Mouse (Mus musculus): ENCODE measurements at regions not wholly inside any gene's neighbourhood (a gene's known extent, or its start where the extent isn't known, plus 50 kb on each side); places are given as distances from the start of the nearest gene placed in this dataset.
"Not testable (repeated sequence)": the region's sequence is repeated elsewhere in the genome, so short reads cannot be mapped to it uniquely, and the experiment has no call there.

DNA sequence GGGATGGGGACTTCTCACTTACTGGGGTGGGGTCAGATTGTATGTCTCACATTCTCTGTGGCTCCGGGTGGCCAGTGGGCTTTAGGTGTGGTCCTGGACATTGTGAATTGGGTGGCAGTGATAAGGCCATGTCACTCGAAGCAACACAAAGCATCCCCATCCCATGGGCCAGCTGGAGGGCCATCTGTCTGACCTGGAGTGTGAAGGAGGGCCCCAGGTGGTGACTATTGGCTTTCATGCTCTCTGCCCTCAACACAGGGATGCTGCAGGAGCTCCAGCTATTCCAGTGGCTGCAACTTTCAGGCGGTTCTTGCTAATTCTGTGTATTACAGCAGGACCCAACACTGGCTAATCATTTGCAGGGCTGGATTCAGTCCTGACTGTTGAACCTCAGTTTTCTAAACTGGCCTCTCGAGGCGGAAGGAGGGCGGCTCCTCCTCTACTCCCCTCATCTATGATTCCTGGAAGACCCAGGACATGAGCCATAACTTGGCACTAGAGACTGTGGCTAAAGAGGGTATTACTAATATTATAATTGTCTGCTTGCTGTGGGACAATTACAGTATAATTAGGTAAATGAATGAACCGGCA lies 64.1 kb downstream of the 9530068E07Rik start:
- DNase-seq (ENCODE audit: low spot score) = no peak

DNA sequence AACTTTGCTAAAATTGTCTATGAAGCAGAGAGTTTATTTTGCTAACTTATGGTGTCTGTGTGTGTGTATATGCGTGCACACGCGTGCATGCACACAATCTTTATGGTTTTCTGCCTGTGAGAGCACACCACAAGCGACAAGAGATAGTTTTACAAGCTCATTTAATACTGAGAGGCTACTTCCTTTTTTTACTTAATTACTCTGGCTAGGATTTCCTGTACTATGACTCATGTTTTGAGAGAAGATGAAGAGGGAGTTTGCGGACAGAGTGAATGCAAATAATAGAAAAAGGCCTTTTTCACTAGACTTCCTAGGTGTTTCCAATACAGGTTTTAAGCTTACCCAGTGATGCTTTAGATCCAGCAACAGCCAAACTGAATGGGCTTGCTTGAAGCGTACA lies 74.9 kb downstream of the 9530068E07Rik start:
- not testable (repeated sequence) for DNase-seq (ENCODE audit: low spot score)

DNA sequence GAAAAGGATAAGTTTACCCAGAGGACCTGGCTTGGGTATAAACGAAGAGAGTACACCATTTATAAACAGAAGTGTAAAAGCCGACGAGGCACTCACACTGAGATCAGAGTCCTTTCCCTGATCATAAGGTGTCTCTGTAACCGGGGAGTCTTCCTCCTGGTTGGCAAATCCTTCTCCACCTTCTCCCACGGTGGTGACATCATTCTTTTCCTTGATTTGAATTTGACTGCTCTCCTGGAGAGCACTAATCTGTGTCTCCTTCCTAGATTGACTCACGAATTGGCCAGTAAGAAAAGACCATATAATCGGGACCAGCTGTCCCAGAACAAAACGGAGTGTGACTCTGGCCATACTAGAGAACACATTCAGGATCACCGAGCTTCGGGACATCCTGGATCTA lies 83.9 kb downstream of the 9530068E07Rik start:
- not testable (repeated sequence) for DNase-seq (ENCODE audit: low spot score)

DNA sequence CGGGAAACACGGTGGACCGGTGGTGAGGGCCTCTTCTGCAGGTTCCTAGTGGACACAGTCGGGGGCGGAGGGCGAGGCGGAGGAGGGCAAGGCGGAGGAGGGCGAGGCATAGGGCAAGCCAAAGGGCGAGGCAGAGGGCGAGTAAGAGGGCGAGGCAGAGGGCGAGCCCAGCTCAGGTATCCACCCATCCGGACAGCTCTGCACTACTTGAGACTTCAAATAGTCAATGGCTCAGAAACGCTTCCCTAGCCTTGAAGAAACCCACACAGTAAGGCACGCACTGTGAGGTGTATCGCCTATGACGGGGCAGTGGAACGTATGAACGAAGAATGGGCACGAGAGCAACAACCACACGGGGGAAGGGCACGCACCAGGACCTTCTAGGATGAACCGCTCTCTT lies 84.5 kb downstream of the 9530068E07Rik start:
- not testable (repeated sequence) for DNase-seq (ENCODE audit: low spot score)

DNA sequence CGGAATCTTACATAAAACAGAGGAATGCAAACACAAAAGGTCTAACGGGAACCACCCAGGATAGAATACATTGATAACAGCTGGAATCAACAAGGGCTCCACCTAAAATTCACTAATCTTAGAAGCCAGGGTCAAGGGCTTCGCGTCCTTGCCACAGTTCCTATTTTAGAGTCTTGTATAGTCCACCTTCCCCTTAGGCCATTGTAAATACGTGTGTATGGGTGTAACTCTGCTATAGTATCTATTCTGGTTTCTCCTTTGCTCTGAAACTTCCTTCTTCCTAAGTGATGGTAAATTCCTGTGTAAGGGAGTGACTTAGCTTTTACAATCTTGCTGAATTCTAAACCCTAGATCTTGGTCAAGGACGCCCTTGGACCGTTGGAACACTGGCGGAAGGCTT lies 87.3 kb downstream of the 9530068E07Rik start:
- not testable (repeated sequence) for DNase-seq (ENCODE audit: low spot score)

DNA sequence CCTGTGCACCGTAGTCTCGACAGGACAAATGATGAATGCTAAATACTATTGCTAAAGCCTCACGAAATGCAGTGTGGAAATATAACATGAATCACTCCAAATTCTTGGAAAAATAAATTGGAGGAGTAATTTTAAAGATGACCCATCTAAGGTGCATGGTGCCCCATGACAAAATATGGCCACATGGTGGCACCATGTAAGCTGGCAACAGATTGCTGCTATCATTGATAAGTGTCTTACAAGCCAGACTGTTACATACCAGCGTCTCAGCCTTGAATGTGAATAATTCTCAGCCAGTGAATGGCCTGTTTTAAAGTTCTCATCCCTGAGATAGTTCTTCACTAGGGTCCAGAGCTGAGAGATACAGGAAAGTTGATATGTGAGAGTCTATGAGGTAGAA lies 92.3 kb downstream of the 9530068E07Rik start:
- DNase-seq (ENCODE audit: low spot score) = not testable (repeated sequence)

DNA sequence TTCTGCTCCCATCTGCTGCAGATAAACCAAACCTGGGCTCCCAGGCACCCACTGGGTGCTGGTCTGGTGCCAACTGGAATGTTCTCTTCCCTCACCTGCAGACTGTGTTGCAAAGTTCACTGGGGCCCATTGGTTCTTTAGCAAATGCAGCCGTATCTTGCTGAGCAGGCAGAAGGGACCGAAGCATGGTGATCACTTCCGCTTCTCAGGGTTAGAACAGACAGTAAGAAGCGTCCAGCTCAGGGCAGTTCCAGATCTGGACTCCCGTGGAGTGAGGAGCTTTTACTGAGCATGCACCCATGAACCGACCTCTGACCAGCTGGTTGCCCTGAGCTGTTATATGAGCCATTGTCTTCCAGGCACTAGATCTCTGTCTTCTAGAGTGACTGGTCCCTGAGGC lies 97.1 kb downstream of the 9530068E07Rik start:
- DNase-seq (ENCODE audit: low spot score) = no peak

DNA sequence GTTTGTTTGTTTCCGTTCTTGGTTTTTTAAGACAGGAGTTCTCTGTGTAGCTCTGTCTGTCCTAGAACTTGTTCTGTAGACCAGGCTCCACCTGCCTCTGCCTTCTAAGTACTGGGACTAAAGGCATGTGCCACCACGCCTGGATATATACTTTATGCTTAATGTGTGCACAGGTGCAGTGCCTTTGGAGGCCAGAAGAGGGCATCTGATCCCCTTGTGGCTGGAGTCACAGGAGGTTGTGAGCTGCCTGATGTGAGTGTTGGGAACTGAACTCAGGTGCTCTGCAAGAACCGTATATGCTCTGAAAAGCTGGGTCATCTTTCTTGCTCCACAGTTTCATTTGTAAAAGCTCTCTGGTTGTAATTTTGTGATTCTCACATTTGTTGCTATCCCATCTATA lies 100.7 kb downstream of the 9530068E07Rik start:
- DNase-seq (ENCODE audit: low spot score) = no peak

DNA sequence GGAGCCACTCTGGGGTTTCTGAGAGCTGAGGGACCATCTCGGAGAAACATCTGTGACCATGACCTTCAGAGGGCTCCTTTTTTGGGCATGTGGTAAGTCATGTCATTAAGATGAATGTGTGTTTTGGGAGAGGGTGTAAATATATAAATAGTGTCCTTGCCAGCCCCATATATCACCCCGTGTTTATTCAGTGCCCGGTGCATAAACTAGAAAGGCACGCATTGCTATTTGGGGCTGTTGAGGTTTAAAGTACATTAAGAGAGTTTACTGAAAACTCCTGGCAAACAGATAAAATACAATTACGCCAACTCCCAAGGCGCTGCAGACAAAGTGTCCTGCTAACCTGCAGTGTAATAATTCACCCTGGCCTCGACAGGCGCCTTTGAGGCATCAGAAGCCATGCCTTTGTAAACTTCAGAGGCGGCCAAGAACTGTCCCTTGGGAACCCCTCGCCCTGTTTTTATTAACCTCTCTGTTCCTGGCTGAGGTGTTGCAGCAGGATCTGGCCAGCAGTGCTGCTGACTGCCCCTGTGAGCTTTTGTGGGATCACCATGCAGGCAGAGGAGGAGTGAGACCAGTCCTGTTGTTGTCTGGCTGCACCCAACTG lies 106.6 kb downstream of the 9530068E07Rik start:
- DNase-seq (ENCODE audit: low spot score) = peak; percentile 59

DNA sequence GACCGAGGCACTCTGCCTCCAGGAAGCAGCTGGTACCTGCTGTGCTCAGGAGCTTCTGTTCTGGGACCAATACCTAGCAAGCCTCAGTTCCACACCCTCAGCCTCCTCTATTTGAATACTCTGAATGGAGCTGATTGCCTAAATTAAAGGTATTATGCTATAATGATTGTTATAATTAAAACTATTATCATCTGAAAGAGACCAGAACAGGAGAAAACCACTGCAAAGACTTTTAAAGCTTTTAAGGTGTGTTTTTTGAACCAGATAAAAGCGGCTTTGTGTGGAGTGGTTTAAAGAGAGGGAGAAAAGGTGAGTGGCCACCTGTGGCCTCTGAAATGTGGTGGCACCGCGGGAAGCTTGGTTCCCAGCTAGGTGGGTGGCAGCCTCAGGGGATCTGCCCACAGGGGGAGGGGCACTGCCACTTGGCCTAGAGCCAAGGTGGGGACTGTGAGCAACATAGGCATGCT lies 115.6 kb downstream of the 9530068E07Rik start:
- DNase-seq (ENCODE audit: low spot score) = no peak

DNA sequence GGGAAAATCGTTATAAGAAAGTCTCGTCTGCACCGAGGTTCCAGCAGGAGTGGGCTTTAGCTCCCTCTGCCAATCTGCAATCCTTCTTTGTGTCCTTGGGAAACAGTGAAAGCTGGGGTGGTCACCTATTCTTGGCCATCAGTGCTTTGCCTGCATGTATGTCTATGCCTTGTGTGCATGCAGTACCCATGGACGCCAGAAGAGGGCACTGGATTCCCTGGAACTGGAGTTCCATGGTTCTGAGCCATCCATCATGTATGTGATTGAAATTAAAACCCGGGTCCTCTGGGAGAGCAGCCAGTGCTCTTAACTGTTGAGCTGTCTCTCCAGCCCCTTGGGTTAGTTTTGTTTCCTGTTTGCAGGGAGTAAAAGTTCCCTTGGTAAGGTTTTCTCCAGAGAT lies 121.1 kb downstream of the 9530068E07Rik start:
- no peak for DNase-seq (ENCODE audit: low spot score)

DNA sequence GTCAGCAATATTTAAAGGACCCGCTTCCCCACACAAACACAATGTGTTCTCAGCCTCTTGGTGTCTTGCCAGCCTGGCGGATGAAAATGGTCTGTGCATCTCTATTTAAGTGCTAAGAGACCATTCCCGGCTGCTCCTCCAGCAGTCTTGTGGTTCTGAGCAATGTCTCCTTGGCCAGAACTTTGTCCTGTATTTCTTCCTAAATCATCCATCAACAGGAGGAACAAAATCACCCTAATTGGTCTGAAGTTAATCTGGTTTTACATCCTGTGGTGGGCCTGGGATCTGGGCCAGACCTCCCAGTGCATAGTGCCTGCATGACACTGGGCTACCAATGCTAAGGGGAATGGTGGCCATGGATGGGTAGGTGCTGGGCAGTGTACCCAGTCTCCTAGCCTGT lies 123.6 kb downstream of the 9530068E07Rik start:
- no peak for DNase-seq (ENCODE audit: low spot score)

DNA sequence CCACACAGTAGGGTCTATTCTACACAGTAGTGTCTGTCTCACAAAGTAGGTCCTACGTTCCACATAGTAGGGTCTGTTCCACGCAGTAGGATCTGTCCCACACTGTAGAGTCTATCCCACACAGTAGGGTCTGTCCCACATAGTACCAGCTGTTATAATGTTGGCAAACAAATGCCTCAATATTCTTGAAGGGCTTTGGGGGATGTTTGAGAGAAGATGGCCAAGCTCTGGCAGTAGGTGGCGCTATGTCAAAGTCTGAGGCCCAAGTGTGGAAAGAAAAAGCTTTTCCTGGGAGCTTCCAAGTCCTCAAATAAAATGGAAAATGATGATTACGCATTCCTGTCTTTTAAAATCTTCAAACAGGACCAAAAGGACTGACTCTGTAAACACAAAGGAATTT lies 125.7 kb downstream of the 9530068E07Rik start:
- DNase-seq (ENCODE audit: low spot score) = peak; percentile 13

DNA sequence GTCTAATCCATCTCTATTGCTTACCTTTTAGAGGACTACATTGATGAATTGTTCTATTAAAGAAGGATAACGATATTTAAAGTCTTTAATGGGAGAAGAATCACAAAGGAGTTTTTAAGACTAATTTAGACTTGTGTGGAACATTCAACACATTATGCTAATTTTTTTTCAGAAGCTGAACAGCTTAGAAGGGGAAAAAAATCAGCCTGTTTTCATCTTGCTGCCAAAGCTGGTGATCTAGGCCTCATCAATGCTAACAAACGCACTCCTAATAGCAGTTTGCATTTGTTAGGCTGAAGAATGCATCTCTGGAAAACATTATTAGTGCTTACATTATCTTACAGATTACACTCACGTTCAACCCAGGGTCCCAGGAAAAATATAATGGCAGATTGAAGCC lies 126.2 kb downstream of the 9530068E07Rik start:
- DNase-seq (ENCODE audit: low spot score) = no peak

DNA sequence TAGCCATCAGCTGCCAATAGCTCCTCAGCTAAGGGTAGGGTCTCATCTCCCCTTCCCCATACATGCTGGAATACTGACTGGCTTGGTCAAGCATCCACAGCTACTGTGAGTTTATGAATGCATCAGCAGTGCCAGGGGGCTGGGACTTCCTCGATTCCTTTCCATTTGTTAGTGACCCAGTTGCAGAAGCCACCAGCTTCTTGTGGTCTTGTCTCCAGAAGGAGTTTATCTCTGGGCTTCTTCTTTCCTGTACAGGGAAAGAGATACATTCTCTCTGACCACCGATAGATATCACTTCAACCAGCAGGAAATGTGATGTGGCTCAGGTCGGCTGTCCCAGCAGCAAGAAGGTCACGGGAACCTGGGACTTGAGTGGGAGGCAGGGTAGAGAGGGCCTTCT lies 127.0 kb downstream of the 9530068E07Rik start:
- DNase-seq (ENCODE audit: low spot score) = no peak

DNA sequence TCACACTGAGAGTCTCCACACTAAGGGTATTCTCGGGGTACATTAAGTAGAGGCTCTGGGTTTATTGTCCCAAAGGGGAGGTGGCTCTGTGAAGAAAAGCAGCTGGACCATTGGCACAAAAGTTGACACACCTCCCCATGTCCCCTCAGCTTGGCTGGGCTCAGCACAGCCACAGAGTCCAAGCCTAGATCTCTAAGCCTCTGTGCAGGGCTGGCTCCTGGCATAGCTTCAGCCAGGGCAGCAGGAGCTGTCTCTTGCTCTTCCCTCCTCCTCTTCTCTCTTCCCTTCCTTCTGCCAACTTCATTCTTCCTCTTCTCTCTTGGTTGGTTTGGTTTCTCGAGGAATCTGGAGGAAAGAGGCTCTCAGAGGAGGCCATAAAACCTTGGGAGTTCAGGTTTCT lies 127.4 kb downstream of the 9530068E07Rik start:
- DNase-seq (ENCODE audit: low spot score) = no peak

DNA sequence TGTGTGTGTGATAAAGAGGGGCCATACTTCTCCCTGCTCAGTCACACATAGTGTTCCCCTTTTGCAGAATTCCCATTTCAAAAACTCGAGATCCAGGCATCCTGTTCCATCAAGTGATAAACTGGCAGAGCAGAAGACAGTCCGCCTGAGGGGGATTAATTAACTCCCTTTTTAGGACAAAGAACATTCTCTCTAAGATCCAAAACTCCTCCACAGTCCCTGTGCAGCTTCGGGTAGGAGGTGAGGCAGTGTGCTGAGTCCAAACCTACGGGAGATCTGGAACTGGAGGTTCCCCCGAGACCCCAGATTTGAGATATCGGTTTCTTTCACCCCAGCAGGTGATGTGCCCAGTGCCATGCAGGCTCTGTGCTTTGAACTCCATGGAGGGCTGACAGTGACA lies 129.2 kb downstream of the 9530068E07Rik start:
- no peak for DNase-seq (ENCODE audit: low spot score)

DNA sequence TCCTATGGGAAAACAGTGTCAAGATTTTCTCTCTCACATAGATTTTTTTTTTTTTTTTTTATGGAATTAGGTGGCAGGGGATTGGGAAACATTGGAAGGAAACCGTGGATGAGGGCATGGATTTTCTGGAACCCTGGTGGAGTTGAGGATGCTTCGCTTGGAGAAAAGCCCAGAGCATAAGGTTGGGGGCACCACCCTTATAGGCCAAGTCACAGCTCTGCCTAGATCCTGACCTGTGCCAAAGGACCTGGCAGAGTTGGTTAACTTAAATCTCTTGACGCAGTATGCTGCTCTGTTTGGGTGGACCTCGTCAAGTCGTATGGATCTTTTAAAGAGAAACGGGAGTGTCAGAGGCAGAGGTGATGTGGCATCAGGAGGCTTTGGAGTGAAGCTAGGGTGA lies 130.1 kb downstream of the 9530068E07Rik start:
- no peak for DNase-seq (ENCODE audit: low spot score)

DNA sequence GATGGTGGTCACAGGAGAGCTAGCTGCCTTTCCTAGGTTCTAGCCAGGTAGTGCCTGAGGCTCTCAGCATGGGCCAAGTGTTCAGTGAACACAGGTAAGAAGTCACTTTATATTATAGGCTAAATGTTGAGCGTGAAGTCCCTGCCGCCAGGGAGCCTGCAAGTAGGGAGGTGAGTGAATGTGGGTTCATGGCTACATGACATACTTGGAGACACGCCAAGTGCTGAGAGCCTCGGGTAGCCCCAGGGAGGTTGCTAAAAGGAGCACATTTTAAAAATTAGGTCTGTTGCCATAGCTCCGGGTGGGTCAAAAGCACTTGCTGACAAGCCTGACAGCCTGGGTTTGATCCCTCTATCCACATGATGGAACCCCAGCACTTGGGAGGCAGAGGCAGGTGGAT lies 137.2 kb downstream of the 9530068E07Rik start:
- no peak for DNase-seq (ENCODE audit: low spot score)

DNA sequence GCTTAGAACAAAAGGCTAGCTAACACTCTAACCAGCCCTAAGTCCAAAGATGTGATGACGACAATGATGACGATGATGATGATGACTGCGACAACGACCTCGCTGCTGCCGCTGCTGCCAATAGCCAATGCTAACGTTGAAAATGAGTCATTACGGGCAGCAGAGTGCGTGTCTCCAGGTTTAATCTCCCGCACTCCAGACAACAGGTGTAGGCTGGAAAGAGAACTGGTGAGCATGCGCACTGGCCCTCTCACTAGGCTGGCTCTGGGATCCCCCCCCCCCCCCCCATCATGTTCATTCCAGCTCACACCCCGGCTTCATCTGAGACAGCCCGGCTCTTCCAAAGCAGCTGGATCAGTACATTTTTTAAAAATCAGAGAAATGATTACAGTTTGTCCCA lies 138.4 kb downstream of the 9530068E07Rik start:
- DNase-seq (ENCODE audit: low spot score) = no peak

DNA sequence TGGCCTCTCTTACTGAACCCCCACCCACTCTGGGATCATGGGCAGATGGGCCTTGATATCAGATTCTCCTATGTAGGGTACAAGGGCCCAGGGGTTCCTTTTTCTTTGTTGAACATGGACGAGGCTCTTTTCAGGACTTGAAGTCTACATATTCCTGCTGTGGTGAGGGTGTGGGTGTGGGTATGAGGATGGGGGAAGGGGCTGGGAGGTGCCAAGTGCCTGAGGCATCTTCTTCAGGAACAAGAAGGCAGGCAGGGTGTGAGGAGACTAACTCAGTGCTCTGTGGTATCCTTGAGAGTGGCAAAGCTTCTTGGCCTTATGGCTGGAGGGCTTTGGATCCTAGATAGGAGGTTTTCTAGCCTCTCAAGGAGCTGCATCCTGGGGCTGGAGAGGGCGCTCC lies 140.0 kb downstream of the 9530068E07Rik start:
- DNase-seq (ENCODE audit: low spot score) = no peak

DNA sequence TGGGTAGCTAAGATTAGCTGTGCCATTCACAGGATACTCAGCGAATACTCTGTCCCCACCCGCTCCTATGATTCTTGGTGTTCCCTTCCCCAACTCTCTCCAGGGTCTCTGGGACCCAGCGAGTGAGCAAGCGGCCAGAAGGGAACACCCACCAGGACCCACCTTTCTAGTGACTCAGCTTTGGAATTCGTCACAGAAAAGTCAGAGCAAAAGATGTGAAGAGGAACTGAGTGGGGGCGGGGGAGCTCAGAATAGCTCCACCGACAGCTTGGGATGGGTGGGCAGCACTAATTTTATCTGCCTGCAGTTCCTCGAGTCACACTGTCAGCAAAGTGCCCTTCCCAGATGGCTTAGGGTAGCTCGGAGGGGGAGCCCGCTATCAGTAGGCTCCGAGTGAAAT lies 140.6 kb downstream of the 9530068E07Rik start:
- no peak for DNase-seq (ENCODE audit: low spot score)

DNA sequence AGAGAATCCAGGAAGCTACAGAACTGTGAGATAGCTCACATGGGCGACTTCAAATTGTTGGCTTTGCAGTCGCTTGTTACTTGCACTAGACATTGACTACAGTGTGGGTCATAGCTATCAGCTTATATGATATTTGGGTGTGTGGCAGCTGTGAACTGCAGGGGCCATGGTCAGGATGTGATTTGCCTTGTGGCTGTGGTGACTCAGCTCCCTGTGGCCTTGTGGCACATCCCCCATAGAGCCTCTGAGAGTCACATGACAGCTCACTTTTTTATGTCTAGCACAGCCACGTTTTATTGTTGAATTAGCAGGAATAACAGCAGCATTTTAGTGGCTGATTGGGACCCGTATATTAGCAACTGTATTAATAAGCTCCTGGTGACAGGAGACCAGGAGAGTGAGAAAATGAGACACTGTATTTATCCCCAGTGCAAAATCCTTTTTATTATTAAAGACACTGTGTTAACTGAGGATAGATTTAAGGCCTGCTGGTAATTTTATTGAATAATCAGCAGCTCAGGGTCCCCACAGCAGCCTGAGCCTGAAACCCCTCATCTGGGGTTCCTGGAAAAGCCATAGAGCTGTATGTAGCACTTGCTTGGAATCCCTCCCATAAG lies 141.7 kb downstream of the 9530068E07Rik start:
- no peak for DNase-seq (ENCODE audit: low spot score)

DNA sequence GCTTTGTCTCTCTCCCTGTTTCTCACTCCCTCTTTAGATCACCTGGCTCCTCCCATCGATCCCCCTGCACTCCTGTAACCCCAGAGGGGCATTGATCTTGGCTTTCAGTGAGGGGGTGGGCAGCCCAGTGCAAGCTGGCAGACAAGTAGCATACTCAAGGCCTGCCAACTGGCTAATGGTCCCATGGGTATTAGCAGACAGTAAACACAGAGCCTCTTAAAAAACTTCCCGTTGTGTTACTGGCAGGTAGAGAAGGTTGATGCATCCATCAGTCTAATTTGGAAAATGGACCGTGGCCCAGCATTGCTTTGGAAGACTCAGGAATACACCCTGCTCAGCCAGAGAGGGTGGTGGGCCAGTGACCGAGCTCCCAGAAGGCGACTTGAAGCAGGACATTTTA lies 145.0 kb downstream of the 9530068E07Rik start:
- DNase-seq (ENCODE audit: low spot score) = no peak

Data from MN1 (cell line).